Mouse (Mus musculus): ENCODE measurements around the gene Fanci.

Gene Fanci

DNA sequence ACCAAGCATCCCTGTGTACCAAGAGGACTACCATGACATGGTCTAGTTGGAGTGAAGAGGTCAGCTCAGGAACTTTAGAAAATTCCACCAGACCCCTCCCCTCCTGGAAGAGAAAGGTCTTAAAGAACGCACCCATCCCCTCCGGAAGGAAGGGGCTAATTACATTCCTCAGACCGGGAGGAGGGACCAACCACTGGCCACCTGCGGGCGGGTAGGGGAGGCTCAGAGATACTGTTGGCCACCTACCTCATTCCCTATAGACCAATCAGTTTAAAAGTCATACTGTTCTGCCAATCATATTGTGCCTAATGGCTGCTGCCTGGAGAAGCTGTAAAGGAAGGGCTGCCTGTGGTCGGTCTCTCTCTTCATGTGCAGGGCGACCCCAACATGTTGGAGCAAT is 3.7 kb upstream of the Fanci start:
- no peak for DNase-seq (ENCODE audit: low spot score in 2 of 2)

DNA sequence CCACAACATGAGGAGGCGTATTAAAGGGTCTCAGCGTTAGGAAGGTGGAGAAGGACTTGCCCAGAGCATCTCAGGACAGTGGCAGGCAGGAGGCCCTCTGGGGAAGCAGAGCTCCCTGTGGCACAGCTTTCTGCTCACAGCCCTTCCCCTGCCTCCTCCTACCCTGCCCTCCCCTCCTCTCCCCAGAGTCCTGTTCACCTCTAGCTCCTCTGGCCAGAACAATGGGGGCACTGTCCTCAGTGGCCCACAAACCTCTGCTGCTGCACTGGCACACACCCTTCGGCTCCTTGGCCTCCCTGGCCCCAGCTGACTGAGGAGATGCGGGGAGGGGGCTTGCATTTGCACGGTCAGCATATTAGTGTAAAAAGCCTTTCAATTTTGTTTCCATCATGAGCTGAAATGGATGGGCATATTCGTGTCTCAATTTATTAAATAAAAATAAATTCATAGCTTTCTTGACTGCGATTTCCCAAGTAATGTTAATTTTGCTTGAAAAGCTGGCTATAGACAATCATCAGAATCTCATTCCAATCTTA is 3.0 kb upstream of the Fanci start:
- DNase-seq (ENCODE audit: low spot score in 2 of 2): no peak

DNA sequence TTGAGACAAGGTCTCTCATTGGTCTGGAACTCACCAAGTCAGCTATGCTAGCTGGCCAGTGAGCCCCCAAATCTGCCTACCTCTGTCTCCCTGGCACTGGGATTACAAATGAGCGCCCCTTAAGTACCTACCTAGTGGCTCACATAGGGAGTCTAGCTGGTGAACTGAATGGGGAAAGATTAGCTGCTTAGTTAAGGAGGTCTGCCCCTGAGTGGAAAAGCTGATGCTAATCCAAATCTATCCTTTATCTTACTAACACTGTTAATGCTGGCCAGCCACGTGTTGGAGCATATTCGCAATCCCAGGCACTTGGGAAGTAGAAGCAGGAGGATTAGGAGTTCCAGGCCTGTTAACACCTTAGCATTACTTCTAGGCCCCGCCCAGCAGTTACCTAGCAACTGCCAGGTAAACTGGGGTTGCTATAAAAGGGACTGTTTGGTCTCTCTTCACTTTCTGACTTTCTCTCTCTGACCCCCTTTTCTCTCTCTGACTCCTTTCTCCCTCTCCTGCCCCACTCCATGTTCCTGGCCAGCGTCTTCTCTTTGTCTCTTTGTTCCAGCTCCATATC is 1.5 kb upstream of the Fanci start:
- no peak for DNase-seq (ENCODE audit: low spot score in 2 of 2)

DNA sequence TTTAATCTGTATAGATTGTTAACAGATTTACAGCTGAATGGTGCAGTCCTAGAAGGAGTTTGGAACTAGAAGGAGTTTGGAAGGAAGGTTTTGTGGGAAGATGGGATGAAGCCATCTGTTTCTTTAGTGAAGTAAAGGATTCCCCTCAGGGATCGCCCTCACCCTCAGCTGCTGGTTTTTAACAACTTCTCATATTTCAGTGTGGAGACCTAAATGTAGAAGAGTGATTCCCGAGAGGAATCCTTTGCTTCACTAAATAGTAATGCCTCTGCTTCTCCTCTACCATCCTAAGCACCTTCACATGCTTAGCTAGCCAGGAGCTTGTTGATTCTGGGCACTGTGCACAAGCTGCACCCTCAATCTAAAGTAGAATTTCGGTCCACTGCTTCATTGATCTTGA is 258 bp upstream of the Fanci start:
- no peak for DNase-seq (ENCODE audit: low spot score in 2 of 2)

DNA sequence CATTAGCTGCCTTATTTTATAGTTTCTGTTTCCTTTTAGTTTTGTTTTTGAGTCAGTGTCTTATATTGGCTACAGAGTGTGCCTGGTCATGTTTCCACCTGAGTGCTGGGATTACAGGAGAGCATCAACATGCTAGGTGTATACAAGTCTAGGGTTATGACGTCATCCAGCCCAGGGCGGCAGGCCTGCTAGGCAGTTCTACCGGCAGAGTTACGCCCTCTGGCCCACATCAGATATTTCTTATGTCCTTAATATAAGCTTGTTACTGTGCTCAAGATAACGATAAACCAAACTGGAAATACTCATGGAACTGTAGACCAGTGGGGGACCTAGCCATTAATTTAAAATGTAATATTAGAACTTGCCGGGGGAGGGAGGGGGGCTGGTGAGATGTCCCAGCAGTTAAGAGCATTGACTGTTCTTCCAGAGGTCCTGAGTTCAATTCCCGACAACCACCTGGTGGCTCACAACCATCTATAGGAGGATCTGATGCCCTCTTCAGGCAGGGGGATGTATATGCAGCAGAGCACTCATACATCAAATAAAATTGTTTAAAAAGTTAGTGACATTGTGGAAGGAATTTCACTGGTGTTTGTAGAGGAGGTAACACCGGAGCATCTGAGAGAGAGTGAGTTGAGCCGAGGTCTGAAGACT is 1.3 kb downstream of the Fanci start:
- DNase-seq (ENCODE audit: low spot score in 2 of 2): peak; percentile 58 to 75

DNA sequence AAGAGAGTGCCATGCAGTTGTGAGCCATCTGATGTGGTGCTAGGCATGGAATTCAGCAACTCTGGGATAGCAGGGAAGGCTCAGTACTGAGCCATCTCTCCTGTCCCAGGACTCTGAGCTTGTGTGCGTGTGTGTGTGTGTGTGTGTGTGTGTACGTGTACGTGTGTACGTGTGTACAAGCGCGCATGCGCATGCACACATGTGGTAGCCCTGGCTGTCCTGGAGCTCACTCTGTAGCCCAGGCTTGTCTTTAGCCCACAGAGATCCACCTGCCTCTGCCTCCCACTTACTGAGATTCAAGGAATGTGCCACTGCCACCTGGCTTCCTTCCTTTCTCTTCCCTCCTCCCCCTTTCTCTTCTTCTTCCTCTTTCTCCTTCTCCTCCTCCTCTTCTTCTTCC is 2.2 kb downstream of the Fanci start:
- DNase-seq (ENCODE audit: low spot score in 2 of 2): no peak

DNA sequence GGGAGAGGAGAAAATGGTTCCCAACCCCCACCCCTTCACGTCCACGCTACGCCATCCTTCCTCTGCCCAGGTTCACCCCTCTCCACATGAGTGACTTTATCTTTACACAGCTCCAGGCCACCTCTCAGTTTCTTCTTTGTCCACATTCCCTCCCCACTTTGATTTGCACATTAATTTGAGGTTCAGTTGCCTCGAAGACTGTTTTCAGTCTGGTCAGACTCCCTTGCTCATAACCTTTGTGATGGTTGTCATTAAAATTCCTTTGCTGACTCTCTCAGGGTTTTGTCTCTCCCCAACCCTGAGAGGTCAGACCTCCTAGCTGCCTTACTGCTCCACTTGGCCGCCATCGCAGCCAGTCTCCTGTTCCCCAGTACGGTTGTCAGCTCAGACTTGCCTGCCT is 2.9 kb downstream of the Fanci start:
- no peak for DNase-seq (ENCODE audit: low spot score in 2 of 2)

DNA sequence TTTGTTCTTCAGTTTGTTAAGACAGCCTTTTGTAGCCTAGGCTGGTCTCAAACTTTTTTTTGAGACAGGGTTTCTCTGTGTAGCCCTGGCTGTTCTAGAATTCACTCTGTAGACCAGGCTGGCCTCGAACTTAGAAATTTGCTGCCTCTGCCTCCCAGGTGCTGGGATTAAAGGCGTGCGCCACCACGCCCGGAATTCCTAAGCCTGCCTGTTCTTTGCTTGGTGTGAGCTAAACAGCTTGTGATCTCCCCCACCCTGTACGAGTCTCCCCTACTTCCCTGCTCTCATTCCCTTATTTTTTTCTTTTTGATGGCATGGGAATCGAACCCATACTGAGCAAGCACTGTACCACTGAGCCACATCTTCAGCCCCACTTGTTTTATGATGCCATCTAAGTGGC is 3.5 kb downstream of the Fanci start:
- no peak for DNase-seq (ENCODE audit: low spot score in 2 of 2)

DNA sequence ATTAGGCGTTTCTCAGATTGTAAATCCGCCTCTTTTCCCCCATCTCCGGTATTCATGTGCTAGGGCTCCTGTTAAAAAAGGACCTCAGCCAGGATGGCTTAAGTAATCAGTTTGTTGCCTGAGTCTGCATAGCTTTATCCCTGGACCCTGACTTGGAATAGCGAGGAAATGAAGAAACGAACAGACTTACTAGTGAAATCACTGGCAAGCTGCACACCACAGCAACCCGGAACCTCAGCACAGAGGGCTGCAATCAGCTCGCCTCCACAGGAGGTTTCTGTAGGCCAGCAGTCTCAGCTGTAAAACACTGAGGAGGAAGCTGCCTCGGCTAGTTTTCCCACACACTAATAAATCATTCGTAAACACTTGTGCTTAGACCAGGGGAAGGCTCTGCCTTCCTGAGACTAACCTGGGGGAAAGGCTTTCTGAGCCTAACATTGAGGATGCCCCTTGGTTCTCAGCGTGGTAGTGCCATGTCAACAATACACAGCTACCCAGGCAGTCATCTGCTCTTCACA is 5.8 kb downstream of the Fanci start:
- DNase-seq (ENCODE audit: low spot score in 2 of 2): no peak

DNA sequence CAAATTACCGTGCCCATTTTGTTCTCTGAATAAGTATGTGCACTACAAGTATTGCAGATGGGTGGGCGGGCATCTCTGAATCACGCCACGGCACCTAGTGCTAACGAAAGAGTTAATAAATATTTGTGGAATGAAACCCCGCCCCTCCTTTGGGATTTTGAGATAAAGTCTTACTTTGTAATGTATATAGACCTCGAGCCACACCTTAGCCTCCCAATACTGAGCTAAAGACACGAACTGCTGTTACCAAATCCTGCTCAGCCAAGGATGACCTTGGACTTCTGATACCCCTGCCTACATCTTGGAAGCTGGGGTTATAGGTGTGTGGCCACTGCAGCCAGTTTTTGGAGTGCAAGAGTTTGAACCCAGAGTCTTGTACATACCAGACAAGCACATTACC is 6.7 kb downstream of the Fanci start:
- DNase-seq (ENCODE audit: low spot score in 2 of 2): no peak

DNA sequence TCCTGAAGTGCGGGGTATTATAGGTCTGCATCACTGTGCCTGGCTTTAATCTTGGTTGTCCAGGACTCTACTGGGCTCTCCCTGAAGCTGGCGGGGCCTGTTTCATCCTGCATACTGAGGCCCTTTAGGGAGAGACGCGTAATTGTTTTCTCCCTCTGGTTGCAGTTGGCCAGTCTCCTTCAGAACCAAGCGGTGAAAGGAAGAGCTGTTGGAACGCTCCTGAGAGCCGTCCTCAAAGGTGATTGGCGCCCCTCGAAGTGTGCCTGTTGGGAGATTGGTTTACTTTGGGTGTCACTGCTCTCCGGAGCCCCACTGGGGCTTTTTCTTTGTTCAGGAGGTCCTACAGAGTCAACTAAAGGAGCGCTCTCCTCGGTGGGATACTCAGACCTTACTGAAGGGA is 7.2 kb downstream of the Fanci start:
- DNase-seq (ENCODE audit: low spot score in 2 of 2): no peak

DNA sequence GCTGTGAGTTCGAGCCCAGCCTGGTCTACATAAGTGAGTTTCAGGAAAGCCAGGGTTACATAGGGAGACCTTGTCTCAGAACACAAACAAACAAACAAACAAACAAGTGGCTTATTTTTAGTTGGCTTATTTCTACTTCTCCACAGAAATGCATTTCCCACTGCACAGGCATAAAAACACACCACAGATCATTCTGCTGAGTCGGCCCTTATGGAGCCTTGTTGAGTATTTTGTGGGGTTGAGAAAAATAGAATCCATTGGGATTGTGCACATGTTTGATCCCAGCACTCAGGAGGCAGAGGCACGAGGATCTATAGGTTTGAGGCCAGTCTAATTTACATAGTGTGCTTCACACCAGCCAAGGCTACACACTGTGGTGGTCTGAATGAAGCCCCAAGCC is 8.6 kb downstream of the Fanci start:
- DNase-seq (ENCODE audit: low spot score in 2 of 2): no peak

DNA sequence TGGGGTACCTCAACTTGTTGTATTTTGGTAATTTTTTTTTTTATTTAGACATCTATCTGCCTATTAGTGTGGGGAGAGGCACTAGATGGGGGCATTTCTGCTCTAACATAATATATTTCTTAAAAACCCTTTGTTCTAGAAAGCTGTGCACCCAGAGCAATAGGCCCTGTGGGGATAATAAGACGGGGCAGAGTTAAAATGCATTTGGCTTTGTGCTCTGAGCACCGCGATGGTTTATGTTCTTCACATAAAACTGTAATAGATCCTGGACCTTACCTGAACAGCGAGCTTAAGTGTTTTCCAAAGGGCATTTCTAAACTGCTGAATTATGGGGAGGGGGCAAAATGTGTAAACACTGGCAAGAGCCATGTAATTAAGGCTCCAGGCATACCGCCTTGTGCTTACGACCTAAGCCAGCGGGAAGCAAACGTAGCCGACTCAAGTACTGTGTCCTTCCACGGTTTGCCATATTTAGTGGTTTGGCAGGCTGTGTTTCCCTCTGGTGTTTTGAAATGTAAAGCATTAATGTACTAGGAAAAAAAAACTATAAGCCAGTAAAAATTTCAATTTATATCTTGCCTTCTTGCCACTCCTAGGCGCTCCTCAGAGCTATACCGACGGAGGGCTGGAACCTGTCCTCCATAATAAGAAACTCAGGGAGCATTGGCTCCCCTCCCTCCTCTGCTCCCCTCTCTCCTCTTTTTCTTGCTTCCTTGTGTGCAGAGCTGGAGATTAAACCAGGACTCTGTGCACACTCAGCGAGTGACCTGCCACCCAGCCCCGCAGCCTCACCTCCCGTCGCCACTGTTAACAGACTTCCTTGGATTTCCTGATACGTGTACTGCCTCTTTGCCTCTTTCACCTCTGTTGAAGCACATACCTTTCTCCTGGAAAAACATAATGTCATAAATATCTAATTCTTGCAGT is 23.0 kb downstream of the Fanci start:
- DNase-seq (ENCODE audit: low spot score in 2 of 2): no peak

DNA sequence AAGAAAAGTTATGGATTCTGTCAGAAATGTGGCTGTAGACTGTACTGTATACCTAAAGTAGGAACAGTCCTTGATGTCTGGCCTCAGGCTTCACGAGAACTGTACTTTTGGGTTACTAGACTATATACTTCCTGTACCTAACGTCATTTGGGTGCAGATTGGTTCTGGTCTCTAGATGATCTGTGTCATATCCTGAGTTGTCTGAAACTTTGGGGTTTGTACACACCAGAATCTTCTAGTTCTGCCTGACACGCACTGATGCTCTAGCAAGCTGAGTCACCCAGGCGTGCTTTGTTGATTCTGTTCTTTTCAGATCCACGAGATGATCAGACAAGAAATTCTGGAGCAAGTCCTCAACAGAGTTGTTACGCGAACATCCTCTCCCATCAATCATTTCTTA is 28.2 kb downstream of the Fanci start:
- DNase-seq (ENCODE audit: low spot score in 2 of 2): no peak

DNA sequence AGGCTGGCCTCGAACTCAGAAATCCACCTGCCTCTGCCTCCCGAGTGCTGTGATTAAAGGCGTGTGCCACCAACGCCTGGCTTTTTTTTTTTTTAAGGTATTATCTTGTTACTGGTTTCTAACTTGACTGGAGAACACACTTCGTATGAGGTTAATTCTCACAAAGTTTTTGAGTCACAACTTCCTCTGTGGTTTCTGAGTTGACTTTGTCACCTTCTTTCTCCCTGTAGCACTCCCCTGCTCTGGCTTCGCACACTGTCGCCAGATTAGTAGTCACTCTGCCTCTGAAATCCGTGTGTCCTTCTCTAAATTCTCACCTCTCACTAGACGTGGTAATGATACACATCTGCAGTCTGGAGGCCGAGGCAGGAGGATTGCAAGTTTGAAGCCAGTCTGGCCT is 31.1 kb downstream of the Fanci start:
- DNase-seq (ENCODE audit: low spot score in 2 of 2): no peak

DNA sequence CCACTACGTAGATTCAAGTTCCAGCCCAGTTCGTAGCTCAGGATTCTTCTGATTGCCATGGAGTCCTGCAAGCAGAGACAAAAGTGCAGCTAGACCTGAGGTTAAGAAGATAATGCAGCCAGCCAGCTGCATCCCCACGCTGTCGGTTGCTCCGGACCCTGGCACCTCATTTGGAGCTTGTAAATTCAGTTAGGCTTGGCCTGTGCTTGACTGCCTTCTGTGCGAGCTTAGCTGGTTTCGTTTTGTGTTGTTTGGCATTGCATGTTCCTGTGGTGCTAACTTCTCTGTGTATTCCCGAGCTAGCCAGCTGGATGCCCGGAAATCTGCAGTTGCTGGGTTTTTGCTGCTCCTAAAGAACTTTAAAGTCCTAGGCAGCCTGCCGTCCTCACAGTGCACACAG is 34.1 kb downstream of the Fanci start:
- DNase-seq (ENCODE audit: low spot score in 2 of 2): no peak

DNA sequence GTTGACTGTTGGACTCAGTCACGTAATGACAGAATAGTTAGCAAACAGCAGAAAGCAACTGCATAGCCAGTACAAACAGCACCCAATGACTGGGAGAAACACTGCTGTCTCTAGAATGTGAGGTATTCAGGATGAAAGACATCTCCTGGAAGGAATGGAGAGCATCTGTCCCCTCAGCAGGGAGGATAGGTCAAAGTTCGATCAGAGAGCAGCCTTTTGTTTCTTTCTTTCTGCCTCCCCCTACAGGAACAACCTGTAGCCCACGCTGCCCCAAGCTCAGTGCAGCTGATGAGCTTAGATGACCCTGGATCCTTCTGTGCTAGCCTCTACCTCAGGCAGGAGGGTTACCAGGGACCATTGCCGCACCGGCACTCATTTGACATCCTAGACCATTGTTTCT is 36.5 kb downstream of the Fanci start:
- DNase-seq (ENCODE audit: low spot score in 2 of 2): no peak

DNA sequence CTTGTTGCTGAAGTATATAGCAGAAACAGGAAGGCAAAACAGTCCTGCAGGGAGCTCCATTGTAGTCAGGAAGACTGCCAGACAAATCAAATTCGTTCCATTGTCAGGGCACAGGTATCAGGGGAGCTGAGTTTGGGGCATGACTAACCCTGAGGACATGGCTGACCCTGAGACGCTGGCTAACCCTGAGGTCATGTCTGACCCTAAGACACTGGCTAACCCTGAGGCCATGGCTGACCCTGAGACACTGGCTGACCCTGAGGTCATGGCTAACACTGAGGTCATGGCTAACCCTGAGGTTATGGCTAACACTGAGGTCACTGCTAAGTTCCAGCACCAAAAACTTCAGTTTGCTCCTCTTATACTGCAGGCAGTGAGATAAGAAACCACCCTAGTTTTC is 48.3 kb downstream of the Fanci start:
- DNase-seq (ENCODE audit: low spot score in 2 of 2): no peak

DNA sequence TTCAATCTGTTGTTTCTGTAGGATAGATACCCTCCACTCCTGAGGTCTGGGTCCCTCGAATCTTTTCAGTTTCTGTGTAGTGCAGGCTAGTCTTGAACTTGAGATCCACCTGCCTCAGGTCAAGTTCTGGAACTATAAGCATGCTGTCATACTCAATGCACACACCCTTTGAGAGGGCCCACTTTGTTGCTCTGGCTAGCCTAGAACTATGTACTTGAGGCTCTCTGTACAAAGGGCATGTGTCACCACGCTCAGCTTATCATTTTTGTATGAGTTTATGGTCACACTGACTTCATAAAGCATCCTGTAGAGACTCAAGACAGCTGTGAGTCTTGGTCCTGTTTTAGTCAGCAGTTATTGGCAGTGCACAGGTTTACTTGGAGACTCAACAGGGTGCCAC is 55.3 kb downstream of the Fanci start:
- peak in 1 of 2 experiments; percentile 40 for DNase-seq (ENCODE audit: low spot score in 2 of 2)

DNA sequence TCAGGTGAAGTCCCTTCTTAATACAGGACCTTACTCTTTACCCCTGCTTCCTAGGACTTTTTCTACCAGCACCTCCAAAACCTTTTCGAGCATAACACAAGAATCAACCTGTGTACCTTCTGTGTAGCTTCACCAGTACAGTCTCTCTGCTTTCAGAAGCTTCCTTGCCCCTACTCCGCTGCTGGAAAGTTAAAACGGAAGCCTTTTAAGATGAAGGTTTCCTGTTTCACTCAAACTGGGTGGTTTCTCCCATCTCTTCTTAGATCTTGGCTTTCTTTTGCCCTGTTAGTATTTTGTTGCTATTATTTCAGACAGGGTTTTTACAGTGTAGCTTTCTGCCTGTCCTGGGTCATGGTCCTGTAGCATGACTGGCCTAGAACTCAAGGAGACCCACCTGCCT is 55.8 kb downstream of the Fanci start:
- no peak for DNase-seq (ENCODE audit: low spot score in 2 of 2)

DNA sequence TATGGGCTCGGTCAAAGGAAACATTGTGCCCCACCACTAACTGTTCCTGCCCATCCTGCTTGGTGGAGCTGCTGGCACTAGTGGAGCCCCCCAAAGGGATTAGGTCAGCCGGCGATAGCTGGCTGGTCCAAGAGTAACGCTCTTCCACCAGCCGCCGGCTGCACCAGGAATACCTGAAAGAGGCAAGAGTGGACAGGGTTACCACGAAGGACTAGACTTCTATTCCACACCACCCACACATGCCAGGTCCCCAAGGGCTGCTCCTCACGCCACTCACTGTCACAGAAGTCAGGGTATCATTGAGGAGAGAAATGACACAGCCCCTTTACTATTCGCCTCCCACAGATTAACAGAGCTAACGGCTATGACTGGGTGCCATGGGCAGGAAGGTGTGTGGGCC is 70.0 kb downstream of the Fanci start:
- no peak for DNase-seq (ENCODE audit: low spot score in 2 of 2)

DNA sequence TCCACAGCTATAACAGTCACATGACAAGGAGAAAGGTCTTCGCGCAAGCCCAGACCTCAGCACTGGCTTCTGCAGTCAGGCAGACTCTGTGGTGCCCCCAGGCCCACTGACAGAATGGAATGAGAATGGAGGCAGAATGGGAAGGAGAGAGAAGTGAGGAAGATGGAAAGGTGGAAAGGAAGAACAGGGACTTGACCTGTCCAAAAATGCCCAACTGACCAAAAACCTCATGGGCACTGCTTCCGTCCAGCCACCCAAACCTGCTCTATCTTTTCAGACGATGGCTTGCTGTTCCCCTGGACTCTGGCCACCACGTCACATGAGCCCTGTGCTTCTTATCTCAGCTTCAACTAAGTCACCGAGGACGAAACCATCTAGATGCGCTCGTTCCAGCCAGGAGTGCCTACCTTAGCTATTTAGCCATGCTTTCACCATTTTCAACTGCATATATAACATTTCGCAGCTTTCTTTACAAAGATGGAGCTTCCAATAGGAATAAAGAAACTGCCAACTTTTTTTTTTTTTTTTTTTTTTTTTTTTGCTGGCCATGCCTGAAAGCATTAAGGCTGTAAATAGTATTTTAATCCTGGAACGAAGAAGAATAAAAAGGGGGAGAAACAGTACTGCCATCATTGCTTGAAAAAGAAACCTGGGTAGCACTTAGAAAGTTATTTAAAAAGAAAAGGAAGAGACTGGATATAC is 71.8 kb downstream of the Fanci start:
- DNase-seq (ENCODE audit: low spot score in 2 of 2): no peak

All from spleen, postnatal 4 days (tissue).